Mouse (Mus musculus) embryonic facial prominence, embryonic 10.5 days (tissue): Measurements from ENCODE around the gene Usp2. TPM values are rescaled to one million over a fixed set of nuclear protein-coding genes. Genes with fewer than 3 reads are reported as not detected.

ENCODE experiments used
- DNase-seq: peaks from one replicate; pipeline ENCODE4 v3.0.0-alpha.2; 2017; ENCODE audit warnings: low spot score
- H3K27ac ChIP-seq: fragments of 300-500 bp; sonication (generic); replicated peaks from 2 replicates; pipeline ENCODE4 v1.5.1; 2016; ENCODE audit warnings: mild to moderate bottlenecking
- H3K27me3 ChIP-seq: fragments of 300-500 bp; sonication (generic); replicated peaks from 2 replicates; pipeline ENCODE4 v1.6.1; 2016; ENCODE audit warnings: low read depth, mild to moderate bottlenecking; ENCODE audit not compliant: poor library complexity, severe bottlenecking
- H3K36me3 ChIP-seq: fragments of 300-500 bp; sonication (generic); replicated peaks from 2 replicates; pipeline ENCODE4 v1.6.1; 2016; ENCODE audit warnings: mild to moderate bottlenecking, moderate library complexity
- H3K4me1 ChIP-seq: fragments of 300-500 bp; sonication (generic); 2 replicates; pipeline ENCODE4 v1.6.1; 2016
- H3K4me3 ChIP-seq: fragments of 300-500 bp; sonication (generic); 2 replicates; pipeline ENCODE4 v1.5.1; 2016; ENCODE audit warnings: mild to moderate bottlenecking, moderate library complexity
- H3K9me3 ChIP-seq: fragments of 300-500 bp; sonication (generic); 2 replicates; pipeline ENCODE4 v1.6.1; 2016; ENCODE audit warnings: mild to moderate bottlenecking
- WGBS: fragments of 180-500 bp; shearing (Covaris S2); methylation state at CpG from one replicate; pipeline ENCODE4 v1.1.7; 2016; 5-methylcytosine and 5-hydroxymethylcytosine counted together
- polyA plus RNA-seq: library from polyadenylated mRNA; unstranded; fragments of >200 nt; fragmentation: Nextera tagmentation; extraction: Ambion mirVana; gene quantifications from 2 replicates; pipeline ENCODE4 v1.2.1, GENCODE M21; 2016

The Usp2 gene
- polyA plus RNA-seq, 1 experiment from 2014 or later, result 10.7 TPM

DNA sequence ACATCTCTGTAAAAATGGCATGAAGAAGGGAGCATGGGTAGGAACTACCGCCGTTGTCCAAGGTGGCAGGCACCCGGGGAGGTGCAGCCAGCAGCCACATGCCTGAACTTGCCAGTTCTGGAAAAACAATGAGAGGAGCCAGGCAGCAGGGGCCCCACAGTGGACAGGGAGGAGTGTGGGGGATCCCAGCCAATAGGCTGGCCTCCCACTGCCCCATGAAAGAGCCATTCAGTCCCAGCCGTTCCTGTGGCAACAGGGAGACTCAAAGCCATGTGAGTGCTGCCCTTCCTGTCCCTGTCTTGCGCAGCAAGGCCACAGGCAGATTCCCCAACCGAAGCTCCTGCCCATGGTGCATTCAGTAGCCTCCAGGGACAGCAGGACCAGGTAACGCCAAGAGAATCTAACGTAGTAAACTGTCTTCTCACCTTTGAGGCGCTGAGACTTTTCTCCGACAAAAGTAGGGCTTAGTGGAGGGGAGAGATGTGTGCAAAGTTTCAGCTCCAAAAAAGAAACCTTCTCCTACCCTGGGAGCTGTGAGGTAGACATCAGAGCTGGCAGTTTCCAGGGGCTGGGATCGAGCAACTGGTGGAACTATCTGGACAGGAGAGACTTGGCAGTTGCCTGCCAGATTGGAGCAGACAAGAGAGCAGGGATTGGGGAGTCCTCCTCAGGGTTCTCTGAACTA lies 5.2 kb downstream of the Usp2 start:
- Histone ChIP-seq H3K27ac (peak overlapping the region; percentile 76), H3K9me3 (no peaks in the 10 kb centered on the region), H3K36me3 (no peaks in the 10 kb centered on the region), H3K4me1 (peaks cover 72% of the 10 kb centered on the region), H3K27me3 (peaks cover 27% of the 10 kb centered on the region), H3K4me3 (peak overlapping the region; percentile 39)
- 19% methylated on average over 11 of the region's 11 CpGs for WGBS
- DNase-seq, result peak; percentile 77

DNA sequence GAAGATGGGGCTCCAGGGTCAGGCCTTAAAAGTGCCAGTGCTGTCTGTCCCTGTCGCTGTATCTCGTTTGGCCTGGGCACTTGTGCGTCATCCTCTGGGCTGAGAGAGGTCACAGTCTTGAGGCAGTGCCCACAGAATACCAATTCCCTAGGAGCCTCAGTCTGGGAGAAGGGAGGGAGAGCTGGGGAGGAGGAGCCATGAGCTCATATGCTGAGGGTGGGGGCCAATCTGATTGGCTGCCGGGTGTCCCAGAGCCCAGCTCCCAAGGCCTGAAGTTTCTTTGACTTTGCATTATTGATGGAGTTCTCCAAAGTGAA lies 5.7 kb downstream of the Usp2 start:
- peaks cover 67% of the 10 kb centered on the region for H3K4me1 ChIP-seq
- peaks cover 30% of the 10 kb centered on the region for H3K27me3 ChIP-seq
- H3K27ac ChIP-seq, result peak overlapping the region; percentile 76
- no peak for DNase-seq
- H3K36me3 ChIP-seq, result no peaks in the 10 kb centered on the region
- H3K4me3 ChIP-seq, result peak overlapping the region; percentile 39
- 36% methylated on average over 4 of the region's 4 CpGs for WGBS
- no peaks in the 10 kb centered on the region for H3K9me3 ChIP-seq

DNA sequence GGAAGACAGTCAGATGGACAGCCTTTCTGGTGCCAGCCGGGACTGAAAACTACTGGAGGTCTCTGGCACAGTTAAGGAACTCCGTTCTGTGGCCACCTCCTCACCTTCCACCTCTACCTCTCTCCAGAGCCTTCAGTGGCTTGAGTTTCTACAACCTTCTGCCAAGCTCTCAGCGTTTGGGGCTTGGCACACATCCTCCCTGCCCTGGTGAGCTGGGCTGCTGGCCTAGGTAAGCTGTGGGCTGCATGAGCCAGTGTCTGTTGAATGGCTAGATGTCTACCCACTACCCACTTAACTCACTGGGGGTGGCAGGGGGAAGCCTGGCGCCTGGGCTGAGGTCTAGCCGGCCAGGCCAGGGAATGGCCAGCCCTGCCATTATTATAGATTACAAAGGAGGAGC lies 6.3 kb downstream of the Usp2 start:
- no peak for DNase-seq
- no peaks in the 10 kb centered on the region for H3K36me3 ChIP-seq
- peaks cover 61% of the 10 kb centered on the region for H3K4me1 ChIP-seq
- no peaks in the 10 kb centered on the region for H3K9me3 ChIP-seq
- WGBS, result 64% methylated on average over 5 of the region's 5 CpGs
- H3K27me3 ChIP-seq, result peaks cover 28% of the 10 kb centered on the region
- peak overlapping the region; percentile 76 for H3K27ac ChIP-seq
- peak overlapping the region; percentile 39; the same call in 1 of the 2 replicates for H3K4me3 ChIP-seq

DNA sequence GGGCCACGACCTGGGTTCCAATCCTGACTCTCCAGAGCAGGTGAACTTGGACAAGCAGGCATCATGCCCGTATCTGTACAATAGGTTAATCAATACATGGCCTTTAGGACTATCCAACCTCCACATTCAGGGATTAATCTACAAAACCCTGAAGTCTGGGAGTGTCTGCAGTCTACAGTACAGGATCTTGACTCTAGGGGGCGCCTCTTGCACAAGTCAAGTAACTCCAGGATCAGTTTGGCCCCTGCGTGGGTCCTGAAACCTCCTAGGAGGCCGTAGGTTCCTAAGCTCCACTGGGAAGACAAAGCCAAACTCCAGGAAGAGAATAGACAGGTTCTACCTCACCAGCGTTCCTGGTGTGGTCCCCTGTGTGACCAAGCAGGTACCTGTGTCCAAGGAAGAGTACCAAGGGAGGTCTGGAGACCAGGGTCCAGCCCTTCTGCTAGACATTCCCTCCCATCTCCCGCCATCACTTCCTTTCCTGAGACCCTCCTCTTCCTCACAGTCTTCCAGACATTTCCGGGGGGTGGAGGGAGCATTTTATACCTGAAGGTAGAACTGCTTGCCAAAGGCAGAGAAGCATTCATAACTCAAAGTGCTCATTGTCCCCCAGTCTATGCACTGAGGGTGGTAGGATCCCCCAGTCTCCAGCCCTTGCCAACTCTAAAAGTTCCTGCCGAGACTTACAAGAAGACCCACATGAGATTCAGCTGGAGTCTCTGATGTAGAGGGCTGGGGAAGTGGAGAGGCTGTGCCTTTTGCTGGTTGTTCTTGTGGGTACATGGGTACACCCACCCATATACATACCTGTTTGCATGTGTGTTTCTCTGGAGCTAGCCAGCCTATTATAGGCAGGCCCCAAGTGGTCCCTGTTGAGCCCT lies 7.8 kb downstream of the Usp2 start:
- H3K27me3 ChIP-seq, result peaks cover 36% of the 10 kb centered on the region
- H3K27ac ChIP-seq, result no peak overlapping the region
- no peak for DNase-seq
- no peaks in the 10 kb centered on the region for H3K36me3 ChIP-seq
- peaks cover 67% of the 10 kb centered on the region for H3K4me1 ChIP-seq
- WGBS, result 59% methylated on average over 9 of the region's 9 CpGs
- H3K9me3 ChIP-seq, result no peaks in the 10 kb centered on the region
- H3K4me3 ChIP-seq, result no peak overlapping the region

DNA sequence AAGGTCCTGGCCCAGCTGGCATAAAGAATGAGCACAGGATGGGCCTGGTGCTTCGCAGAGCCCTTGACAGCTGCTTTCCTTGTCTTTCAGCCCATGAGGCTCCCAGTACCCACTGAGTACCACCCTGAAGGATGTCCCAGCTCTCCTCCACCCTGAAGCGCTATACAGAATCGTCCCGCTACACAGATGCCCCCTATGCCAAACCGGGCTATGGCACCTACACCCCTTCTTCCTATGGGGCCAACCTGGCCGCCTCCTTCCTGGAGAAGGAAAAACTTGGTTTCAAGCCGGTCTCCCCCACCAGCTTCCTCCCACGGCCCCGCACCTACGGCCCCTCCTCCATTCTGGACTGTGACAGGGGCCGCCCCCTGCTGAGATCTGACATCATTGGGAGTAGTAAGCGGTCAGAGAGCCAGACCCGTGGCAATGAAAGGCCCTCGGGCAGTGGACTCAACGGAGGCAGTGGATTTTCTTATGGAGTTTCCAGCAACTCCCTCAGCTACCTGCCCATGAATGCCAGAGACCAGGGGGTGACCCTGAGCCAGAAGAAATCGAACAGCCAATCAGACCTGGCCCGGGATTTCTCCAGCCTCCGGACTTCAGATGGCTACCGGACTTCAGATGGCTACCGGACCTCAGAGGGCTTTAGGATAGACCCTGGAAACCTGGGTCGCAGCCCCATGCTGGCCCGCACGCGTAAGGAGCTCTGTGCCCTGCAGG lies 8.6 kb downstream of the Usp2 start:
- H3K4me1 ChIP-seq, result peaks cover 61% of the 10 kb centered on the region
- no peak overlapping the region for H3K27ac ChIP-seq
- no peak for DNase-seq
- no peaks in the 10 kb centered on the region for H3K9me3 ChIP-seq
- peaks cover 43% of the 10 kb centered on the region for H3K27me3 ChIP-seq
- no peak overlapping the region for H3K4me3 ChIP-seq
- 71% methylated on average over 24 of the region's 24 CpGs for WGBS
- no peaks in the 10 kb centered on the region for H3K36me3 ChIP-seq

DNA sequence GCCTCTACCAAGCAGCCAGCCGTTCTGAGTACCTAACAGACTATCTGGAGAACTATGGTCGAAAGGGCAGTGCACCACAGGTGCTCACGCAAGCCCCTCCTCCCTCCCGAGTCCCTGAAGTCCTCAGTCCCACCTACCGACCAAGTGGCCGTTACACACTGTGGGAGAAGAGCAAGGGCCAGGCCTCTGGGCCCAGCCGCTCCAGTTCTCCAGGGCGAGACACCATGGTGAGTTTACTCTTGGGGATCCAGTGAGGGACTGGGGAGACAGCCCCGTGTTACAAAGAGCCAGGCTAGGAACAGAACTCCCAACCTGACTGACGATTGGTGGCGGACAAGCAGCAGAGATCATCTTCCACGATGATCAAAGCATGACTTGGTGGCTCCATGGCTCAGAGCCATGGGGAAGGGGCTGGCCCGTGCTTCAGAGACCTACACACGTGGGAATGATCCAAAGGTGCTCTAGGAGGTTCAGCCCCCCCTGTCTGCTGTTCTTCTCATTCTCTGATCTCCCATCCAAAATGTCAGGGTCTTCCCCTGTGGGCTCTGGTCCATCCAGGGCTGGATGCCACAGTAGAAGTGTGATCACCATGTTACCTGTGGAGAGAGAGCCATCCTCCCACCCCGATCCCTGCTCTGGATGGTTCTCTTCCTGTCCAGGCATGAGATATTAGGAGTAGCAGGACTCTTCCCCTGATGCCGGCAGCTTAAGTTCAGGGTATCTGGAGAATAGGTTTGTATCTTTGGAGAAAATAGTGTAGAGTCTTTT lies 9.4 kb downstream of the Usp2 start:
- peaks cover 54% of the 10 kb centered on the region for H3K4me1 ChIP-seq
- H3K27ac ChIP-seq, result no peak overlapping the region
- H3K4me3 ChIP-seq, result no peak overlapping the region
- 64% methylated on average over 16 of the region's 16 CpGs for WGBS
- H3K9me3 ChIP-seq, result no peaks in the 10 kb centered on the region
- H3K36me3 ChIP-seq, result no peaks in the 10 kb centered on the region
- DNase-seq, result no peak
- H3K27me3 ChIP-seq, result peaks cover 50% of the 10 kb centered on the region

DNA sequence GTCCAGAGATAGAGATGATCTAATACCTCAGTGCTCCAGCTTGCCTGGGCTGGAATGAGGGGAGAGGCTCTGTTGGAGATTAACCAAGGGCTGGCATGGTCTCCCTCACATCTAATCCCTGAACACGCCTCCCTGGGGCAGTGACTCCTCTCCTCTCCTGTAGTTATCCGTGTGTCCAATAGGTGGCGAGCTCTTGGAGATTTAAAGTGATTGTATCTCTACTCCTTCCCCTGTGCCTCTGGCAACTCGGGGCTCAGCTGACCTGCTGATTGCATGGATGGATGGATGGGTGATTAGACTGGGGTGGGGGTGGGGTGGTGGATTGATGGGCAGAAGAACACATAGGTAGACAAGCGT lies 9.9 kb downstream of the Usp2 start:
- Histone ChIP-seq H3K27me3 (peaks cover 56% of the 10 kb centered on the region), H3K4me3 (no peak overlapping the region), H3K36me3 (no peaks in the 10 kb centered on the region), H3K27ac (no peak overlapping the region), H3K4me1 (peaks cover 48% of the 10 kb centered on the region), H3K9me3 (no peaks in the 10 kb centered on the region)
- WGBS, result 10% methylated on average over 5 of the region's 5 CpGs
- peak; percentile 68 for DNase-seq

DNA sequence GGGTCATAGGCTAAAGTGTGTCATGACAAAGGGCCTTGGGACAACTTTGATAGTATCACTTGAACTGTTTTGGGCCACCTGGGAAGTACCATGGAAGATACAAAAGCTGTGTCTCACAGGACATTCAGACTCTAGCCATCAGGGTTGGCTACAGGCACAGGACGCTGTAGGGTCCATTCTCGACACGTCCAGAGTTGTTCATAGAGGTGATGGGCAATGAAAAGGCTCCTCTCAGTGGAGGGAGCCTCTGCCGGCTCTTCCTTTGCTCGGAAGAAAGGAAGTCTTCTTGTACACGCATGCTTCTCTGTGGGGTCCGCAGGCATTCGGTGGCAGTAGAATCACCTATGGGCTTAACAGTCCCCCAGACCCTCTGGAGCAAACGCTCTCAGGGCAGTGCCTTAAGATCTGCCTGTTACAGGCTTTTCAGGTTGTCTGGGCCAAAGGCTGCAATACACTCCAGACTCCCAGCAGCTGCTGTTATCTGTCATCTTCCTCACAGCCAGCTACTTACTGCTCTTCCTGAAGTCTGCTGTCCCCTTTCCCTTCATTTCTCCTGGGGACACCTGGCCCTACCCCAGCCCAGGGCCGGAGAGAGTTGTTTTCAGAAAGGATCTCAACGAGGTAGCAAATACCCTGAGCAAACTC lies 10.6 kb downstream of the Usp2 start:
- H3K27me3 ChIP-seq, result peaks cover 61% of the 10 kb centered on the region
- H3K4me3 ChIP-seq, result no peak overlapping the region
- no peak for DNase-seq
- H3K9me3 ChIP-seq, result no peaks in the 10 kb centered on the region
- no peaks in the 10 kb centered on the region for H3K36me3 ChIP-seq
- H3K4me1 ChIP-seq, result peaks cover 41% of the 10 kb centered on the region
- WGBS, result 84% methylated on average over 11 of the region's 11 CpGs
- H3K27ac ChIP-seq, result no peak overlapping the region

DNA sequence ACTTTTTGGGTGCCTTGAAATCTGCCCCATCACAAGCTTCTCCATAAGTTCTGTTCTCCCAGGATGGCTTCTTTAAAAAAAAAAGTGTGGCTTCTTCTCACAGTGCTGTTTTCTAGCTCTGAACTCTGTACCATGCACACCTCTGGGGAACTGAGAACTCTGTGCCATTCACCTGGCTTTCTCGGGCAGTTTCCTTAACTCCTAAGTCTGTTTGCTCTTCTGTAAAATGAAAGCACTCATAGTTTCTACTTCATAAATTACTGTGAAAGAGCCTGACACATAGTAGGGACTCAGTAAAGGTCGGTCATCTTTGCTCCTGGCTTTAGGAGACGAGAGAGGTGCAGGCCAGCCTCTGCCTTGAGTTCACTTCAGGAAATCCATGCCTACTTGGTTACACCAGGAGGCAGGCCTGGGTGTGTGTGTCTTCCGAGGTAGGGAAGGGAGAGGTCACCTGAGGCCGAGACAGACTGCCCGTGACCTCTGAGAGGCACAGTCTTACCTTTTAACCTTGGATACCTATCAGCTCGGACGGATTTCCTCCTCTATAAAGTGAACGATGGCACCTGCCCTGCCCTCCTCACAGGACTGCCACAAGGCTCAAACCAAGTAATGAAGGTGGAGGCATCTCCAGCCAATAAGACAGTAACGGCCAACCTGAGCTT lies 11.4 kb downstream of the Usp2 start:
- H3K4me3 ChIP-seq, result no peak overlapping the region
- DNase-seq, result no peak
- no peak overlapping the region for H3K27ac ChIP-seq
- no peaks in the 10 kb centered on the region for H3K36me3 ChIP-seq
- no peaks in the 10 kb centered on the region for H3K9me3 ChIP-seq
- H3K4me1 ChIP-seq, result peaks cover 33% of the 10 kb centered on the region
- 79% methylated on average over 10 of the region's 10 CpGs for WGBS
- H3K27me3 ChIP-seq, result peaks cover 67% of the 10 kb centered on the region

DNA sequence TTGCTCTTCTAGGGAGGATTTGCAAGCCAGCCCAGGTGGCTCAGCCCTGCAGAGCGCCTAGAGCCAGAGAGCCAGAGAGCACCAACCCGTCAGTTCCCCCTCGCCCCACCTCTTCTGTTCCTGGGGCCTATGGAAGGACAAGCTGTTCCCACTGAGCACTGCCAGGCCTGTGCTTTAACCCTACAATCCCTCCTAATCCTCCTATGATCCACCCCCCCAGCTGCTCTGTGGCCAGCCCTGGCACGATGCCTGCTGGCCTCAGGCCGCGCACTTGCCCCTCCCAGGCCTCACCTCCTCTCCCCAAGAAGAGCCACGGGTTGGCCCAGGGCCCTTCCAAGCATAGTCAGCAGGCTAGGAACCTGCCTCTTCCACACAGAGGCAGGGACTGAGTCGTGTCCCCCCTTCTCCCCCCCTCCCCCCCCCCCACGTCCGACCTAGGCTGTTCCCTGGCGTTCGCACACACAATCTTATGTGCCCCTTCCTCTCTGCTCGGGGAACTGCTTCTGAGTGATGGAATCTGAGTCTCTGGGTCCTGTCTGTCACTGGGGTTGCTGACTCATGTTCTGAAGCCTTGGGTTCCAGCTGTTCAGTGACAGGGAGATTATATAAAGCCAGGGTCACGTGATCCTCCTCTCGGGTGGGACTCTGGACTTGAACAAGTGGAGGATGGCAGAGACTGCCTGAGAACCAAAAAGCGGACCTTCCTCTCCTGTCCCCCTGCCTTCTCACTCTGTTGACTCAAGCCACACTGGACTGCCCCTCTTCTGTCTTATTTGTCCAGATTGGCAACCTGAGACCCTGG lies 12.3 kb downstream of the Usp2 start:
- no peak for DNase-seq
- Histone ChIP-seq H3K4me3 (no peak overlapping the region), H3K9me3 (no peaks in the 10 kb centered on the region), H3K36me3 (no peaks in the 10 kb centered on the region), H3K4me1 (peaks cover 37% of the 10 kb centered on the region), H3K27me3 (peaks cover 76% of the 10 kb centered on the region), H3K27ac (no peak overlapping the region)
- WGBS, result 41% methylated on average over 16 of the region's 16 CpGs
